Mouse (Mus musculus): ENCODE measurements around the gene Gm21887.
"Not testable (repeated sequence)": the region's sequence is repeated elsewhere in the genome, so short reads cannot be mapped to it uniquely, and the experiment has no call there.

Gm21887 gene

GRCm38 (mm10) chrX:169998559-169999219 lies 10.8 kb upstream of the Gm21887 start:
- DNase-seq: peak in 1 of 2 experiments; percentile 8

- peak in 1 of 2 experiments; percentile 50 for DNase-seq
Observed at GRCm38 (mm10) chrX:169999226-169999883, 10.1 kb upstream of the Gm21887 start.

GRCm38 (mm10) chrX:169999912-170000641 lies 9.4 kb upstream of the Gm21887 start:
- DNase-seq: not testable (repeated sequence)

GRCm38 (mm10) chrX:170000642-170001387 lies 8.6 kb upstream of the Gm21887 start:
- DNase-seq: peak in 1 of 2 experiments; percentile 12

GRCm38 (mm10) chrX:170001388-170001695 lies 8.1 kb upstream of the Gm21887 start:
- peak in 1 of 2 experiments; percentile 4 for DNase-seq

GRCm38 (mm10) chrX:170002510-170003197 lies 6.8 kb upstream of the Gm21887 start:
- peak in 1 of 2 experiments; percentile 69 for DNase-seq

GRCm38 (mm10) chrX:170003536-170003935 lies 5.9 kb upstream of the Gm21887 start:
- peak in 1 of 2 experiments; percentile 2 for DNase-seq

GRCm38 (mm10) chrX:170004236-170004635 lies 5.2 kb upstream of the Gm21887 start:
- DNase-seq: peak in 1 of 2 experiments; percentile 22

- not testable (repeated sequence) for DNase-seq
Observed at GRCm38 (mm10) chrX:170004793-170005192, 4.7 kb upstream of the Gm21887 start.

GRCm38 (mm10) chrX:170005194-170005593 lies 4.3 kb upstream of the Gm21887 start:
- DNase-seq: peak in 1 of 2 experiments; percentile 50

- peak in 1 of 2 experiments; percentile 2 for DNase-seq
Observed at GRCm38 (mm10) chrX:170005695-170006297, 3.7 kb upstream of the Gm21887 start.

- DNase-seq: peak in 1 of 2 experiments; percentile 5
Observed at GRCm38 (mm10) chrX:170006694-170007247, 2.7 kb upstream of the Gm21887 start.

- DNase-seq: peak; percentile 11 to 55
Observed at GRCm38 (mm10) chrX:170007375-170008178, 1.9 kb upstream of the Gm21887 start.

GRCm38 (mm10) chrX:170008179-170008467 lies 1.3 kb upstream of the Gm21887 start:
- peak; percentile 22 to 50 for DNase-seq

- peak; percentile 55 to 83 for DNase-seq
Observed at GRCm38 (mm10) chrX:170008584-170008983, 875 bp upstream of the Gm21887 start.

GRCm38 (mm10) chrX:170009801-170010221 lies 352 bp downstream of the Gm21887 start:
- peak; percentile 100 for DNase-seq

GRCm38 (mm10) chrX:170010581-170011528 lies 1.4 kb downstream of the Gm21887 start:
- DNase-seq: peak; percentile 71 to 93

GRCm38 (mm10) chrX:170011529-170011879 lies 2.0 kb downstream of the Gm21887 start:
- peak; percentile 18 to 63 for DNase-seq

GRCm38 (mm10) chrX:170013421-170013820 lies 4.0 kb downstream of the Gm21887 start:
- peak in 1 of 2 experiments; percentile 11 for DNase-seq

GRCm38 (mm10) chrX:170014038-170014437 lies 4.6 kb downstream of the Gm21887 start:
- peak in 1 of 2 experiments; percentile 10 for DNase-seq
